Mouse (Mus musculus) CD8-positive naive resting alpha-beta T cell, adult 2 months (primary cell): Measurements from ENCODE around the gene Cap1.

Experiments
- DNase-seq, 2 experiments: peaks; one replicate each; pipeline ENCODE4 v3.0.0; 2022; ENCODE audit warnings: low read depth in 2 of 2, low spot score in 2 of 2

Gene Cap1

GRCm38 (mm10) chr4:122890881-122891481 lies 5.1 kb upstream of the Cap1 start:
- DNase-seq = no peak

- DNase-seq = no peak
Measured at GRCm38 (mm10) chr4:122887336-122887735, 1.5 kb upstream of the Cap1 start.

- no peak for DNase-seq
Measured at GRCm38 (mm10) chr4:122886579-122887254, 861 bp upstream of the Cap1 start.

- peak in 1 of 2 experiments; percentile 12 for DNase-seq
Measured at GRCm38 (mm10) chr4:122884481-122885340, 1.1 kb downstream of the Cap1 start.

- DNase-seq = no peak
Measured at GRCm38 (mm10) chr4:122884051-122884450, 1.8 kb downstream of the Cap1 start.

GRCm38 (mm10) chr4:122883294-122883693 lies 2.6 kb downstream of the Cap1 start:
- no peak for DNase-seq

GRCm38 (mm10) chr4:122882544-122882943 lies 3.3 kb downstream of the Cap1 start:
- no peak for DNase-seq

- peak; percentile 25 to 42 for DNase-seq
Measured at GRCm38 (mm10) chr4:122878333-122879070, 7.4 kb downstream of the Cap1 start.

- no peak for DNase-seq
Measured at GRCm38 (mm10) chr4:122873512-122873911, 12.3 kb downstream of the Cap1 start.

- peak; percentile 14 to 17 for DNase-seq
Measured at GRCm38 (mm10) chr4:122873003-122873402, 12.9 kb downstream of the Cap1 start.

GRCm38 (mm10) chr4:122871989-122872388 lies 13.9 kb downstream of the Cap1 start:
- DNase-seq = peak in 1 of 2 experiments; percentile 6

- DNase-seq = no peak
Measured at GRCm38 (mm10) chr4:122871269-122871668, 14.6 kb downstream of the Cap1 start.

- DNase-seq = no peak
Measured at GRCm38 (mm10) chr4:122870741-122871140, 15.1 kb downstream of the Cap1 start.

- DNase-seq = peak; percentile 29 to 51
Measured at GRCm38 (mm10) chr4:122870027-122870426, 15.8 kb downstream of the Cap1 start.

- no peak for DNase-seq
Measured at GRCm38 (mm10) chr4:122868041-122868440, 17.8 kb downstream of the Cap1 start.

- no peak for DNase-seq
Measured at GRCm38 (mm10) chr4:122861836-122862235, 24.0 kb downstream of the Cap1 start.

- DNase-seq = no peak
Measured at GRCm38 (mm10) chr4:122859096-122859674, 26.7 kb downstream of the Cap1 start.

GRCm38 (mm10) chr4:122857909-122858308 lies 27.9 kb downstream of the Cap1 start:
- DNase-seq = no peak

- no peak for DNase-seq
Measured at GRCm38 (mm10) chr4:122854770-122855169, 31.1 kb downstream of the Cap1 start.

GRCm38 (mm10) chr4:122853691-122854090 lies 32.2 kb downstream of the Cap1 start:
- DNase-seq = no peak

GRCm38 (mm10) chr4:122851535-122851934 lies 34.3 kb downstream of the Cap1 start:
- no peak for DNase-seq
